Mouse (Mus musculus) testis, adult 2 months (tissue): ENCODE data around the gene Irx3. TPM values are rescaled to one million over a fixed set of nuclear protein-coding genes. Genes with fewer than 3 reads are reported as not detected.

Experiments used
- H3K27ac ChIP-seq: fragments of 200-500 bp; 2 replicates; pipeline ENCODE4 v1.5.1; 2012; ENCODE audit warnings: low read depth, low read length; ENCODE audit not compliant: control insufficient read depth, insufficient read depth
- H3K27me3 ChIP-seq: fragments of 200-500 bp; 2 replicates; pipeline ENCODE4 v1.6.1; 2012; ENCODE audit warnings: mild to moderate bottlenecking, low read length, moderate library complexity; ENCODE audit not compliant: control insufficient read depth, insufficient read depth
- H3K36me3 ChIP-seq: fragments of 200-500 bp; 2 replicates; pipeline ENCODE4 v1.6.1; 2012; ENCODE audit warnings: mild to moderate bottlenecking, low read length; ENCODE audit not compliant: control insufficient read depth, insufficient read depth
- H3K4me1 ChIP-seq: fragments of 200-500 bp; 2 replicates; pipeline ENCODE4 v1.6.1; 2012; ENCODE audit warnings: low read length; ENCODE audit not compliant: control insufficient read depth, insufficient read depth
- H3K4me3 ChIP-seq: fragments of 200-500 bp; 2 replicates; pipeline ENCODE4 v1.5.1; 2012; ENCODE audit warnings: low read depth, mild to moderate bottlenecking, low read length, moderate library complexity, mixed read lengths; ENCODE audit not compliant: control insufficient read depth
- CTCF ChIP-seq: fragments of 200-500 bp; IDR thresholded peaks from 2 replicates; pipeline ENCODE4 v1.5.1; 2012; ENCODE audit warnings: low read depth, mild to moderate bottlenecking, inconsistent platforms, low read length, moderate library complexity; ENCODE audit not compliant: control insufficient read depth, insufficient read depth, insufficient replicate concordance
- POLR2A ChIP-seq: fragments of 200-500 bp; IDR thresholded peaks from 2 replicates; pipeline ENCODE4 v1.6.1; 2012; ENCODE audit warnings: low read depth, mild to moderate bottlenecking, inconsistent platforms, low read length, moderate library complexity; ENCODE audit not compliant: control insufficient read depth
- polyA plus RNA-seq: library from polyadenylated mRNA; depleted of rRNA; stranded (reverse); fragments of >200 nt; gene quantifications from 2 replicates; pipeline ENCODE4 v1.2.3, GENCODE M21; 2012

The Irx3 gene
- polyA plus RNA-seq, 1 experiment, result 0.10 TPM

DNA sequence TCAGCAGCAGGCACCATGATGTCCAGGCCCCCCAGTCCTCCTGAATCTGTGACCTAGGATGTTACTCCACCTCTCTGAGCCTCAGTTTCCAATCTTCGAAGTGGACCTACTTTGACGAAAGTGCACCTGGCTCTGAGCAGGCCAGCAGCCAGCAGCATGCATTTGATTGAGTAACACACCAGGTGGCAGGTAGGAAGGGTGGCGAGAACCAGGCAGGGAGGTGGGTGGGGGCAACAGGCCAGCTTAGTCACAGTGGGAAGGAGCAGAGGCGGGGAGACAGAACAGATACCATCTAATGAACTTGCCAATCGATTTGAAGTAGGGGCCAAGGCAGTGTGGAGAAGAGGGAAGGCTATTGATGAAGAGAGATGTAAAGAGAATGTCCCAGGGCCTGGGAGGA is 18.9 kb downstream of the Irx3 start:
- H3K27ac ChIP-seq, result no peak overlapping the region
- no peaks in the 10 kb centered on the region for H3K27me3 ChIP-seq

DNA sequence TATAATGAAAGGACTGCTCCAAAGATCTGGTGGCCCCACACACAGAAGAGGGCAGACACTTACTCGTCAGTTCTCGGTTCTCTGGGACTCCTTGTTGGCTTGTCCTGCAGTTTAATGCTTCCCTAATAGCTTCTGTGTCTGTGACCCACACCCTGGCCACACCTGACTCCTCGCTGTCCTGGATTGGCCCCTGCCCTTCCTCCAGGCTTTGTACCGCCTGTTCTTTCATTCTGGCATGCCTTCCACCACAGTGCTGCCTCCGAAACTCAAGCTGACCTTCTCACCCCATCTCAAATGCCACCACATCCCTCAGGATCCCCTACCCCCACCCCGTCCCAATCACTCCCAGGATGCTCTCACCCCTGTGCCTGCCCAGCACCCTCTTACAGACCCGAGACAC is 19.7 kb downstream of the Irx3 start:
- no peaks in the 10 kb centered on the region for H3K27me3 ChIP-seq
- TF ChIP-seq POLR2A, result no peak
- no peak for TF ChIP-seq CTCF
- H3K36me3 ChIP-seq, result no peaks in the 10 kb centered on the region
- no peaks in the 10 kb centered on the region for H3K4me1 ChIP-seq
- no peak overlapping the region for H3K27ac ChIP-seq
- H3K4me3 ChIP-seq, result no peak overlapping the region

More for the DNA sequence above, 18.9 kb downstream of the Irx3 start:
- H3K4me1 ChIP-seq, result no peaks in the 10 kb centered on the region
- no peaks in the 10 kb centered on the region for H3K36me3 ChIP-seq
- TF ChIP-seq CTCF (no peak), POLR2A (no peak)
- H3K4me3 ChIP-seq, result no peak overlapping the region

DNA sequence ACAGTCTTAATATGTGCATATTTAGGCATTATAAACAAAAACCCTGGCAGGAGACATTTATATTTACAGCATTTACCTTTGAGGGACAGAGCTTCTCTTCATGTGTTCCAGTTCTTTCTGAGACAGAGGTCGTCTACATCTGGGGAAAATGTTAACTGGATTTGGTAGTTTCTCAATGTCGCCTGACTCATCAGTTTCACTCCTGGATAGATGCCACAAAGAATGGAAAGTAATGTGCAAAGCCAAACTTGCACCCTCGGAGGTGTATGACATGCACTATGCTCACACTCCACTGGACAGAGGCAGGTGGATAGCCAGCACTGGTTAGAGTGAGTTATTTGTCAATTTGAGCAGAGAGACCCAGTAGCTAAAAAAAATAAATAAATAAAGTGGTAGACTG is 21.2 kb downstream of the Irx3 start:
- Histone ChIP-seq H3K4me1 (no peaks in the 10 kb centered on the region), H3K27ac (no peak overlapping the region), H3K27me3 (no peaks in the 10 kb centered on the region), H3K36me3 (no peaks in the 10 kb centered on the region), H3K4me3 (no peak overlapping the region)
- TF ChIP-seq POLR2A (no peak), CTCF (no peak)

DNA sequence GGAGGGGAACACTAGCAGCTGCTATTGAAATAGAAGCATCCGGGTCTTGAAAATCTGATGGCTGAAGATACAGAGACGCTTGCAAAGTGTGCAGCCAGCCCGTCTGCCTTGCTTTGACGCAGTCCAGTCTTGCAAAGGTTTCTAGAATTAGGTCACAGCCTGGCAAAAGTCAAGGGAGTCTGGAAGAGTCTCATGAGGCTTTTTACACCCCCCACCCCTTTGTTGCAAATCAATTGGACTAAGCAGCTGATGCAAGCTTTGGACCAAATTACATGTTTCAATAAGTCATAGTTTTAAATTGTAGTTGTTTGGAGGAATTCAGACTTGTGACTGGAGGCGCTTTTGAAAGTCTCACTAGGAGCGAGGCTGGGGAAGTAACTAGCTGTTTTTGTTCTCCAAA is 33.0 kb downstream of the Irx3 start:
- no peak overlapping the region for H3K27ac ChIP-seq
- TF ChIP-seq CTCF (no peak), POLR2A (no peak)
- no peaks in the 10 kb centered on the region for H3K36me3 ChIP-seq
- no peaks in the 10 kb centered on the region for H3K4me1 ChIP-seq
- H3K27me3 ChIP-seq, result no peaks in the 10 kb centered on the region
- no peak overlapping the region for H3K4me3 ChIP-seq

DNA sequence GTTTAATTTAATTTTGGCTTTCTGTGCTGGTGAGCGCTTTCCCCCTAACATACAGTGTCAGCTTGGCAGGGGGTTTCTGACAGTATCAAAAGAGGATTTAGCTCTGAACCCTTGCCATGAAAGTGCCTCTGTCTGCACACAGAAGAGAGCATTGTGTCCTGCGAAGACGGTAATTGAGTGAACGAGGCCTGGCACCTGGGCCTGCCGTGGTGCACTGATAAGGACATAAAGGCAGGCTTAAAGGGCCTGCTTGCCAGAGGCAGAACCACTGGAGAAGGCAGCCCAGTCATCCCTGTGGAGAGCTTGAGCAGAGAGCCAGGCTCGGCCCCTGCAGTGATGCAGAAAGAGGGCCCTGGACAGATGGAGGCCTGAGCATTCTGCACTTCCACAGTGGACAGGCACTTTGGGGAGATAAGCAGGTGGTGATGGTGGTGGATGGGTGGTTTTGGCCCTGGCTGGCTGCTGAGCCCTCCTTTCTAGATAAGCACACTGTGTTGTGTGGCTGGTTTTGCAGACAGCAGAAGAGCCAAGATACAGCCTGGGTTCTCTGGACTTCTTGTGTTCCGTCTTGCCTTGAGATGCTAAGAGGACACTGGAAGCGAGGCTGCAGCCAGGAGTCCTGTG is 36.3 kb downstream of the Irx3 start:
- H3K27me3 ChIP-seq, result no peaks in the 10 kb centered on the region
- TF ChIP-seq POLR2A (no peak), CTCF (no peak)
- H3K4me3 ChIP-seq, result no peak overlapping the region
- no peaks in the 10 kb centered on the region for H3K36me3 ChIP-seq
- H3K27ac ChIP-seq, result no peak overlapping the region
- no peaks in the 10 kb centered on the region for H3K4me1 ChIP-seq

DNA sequence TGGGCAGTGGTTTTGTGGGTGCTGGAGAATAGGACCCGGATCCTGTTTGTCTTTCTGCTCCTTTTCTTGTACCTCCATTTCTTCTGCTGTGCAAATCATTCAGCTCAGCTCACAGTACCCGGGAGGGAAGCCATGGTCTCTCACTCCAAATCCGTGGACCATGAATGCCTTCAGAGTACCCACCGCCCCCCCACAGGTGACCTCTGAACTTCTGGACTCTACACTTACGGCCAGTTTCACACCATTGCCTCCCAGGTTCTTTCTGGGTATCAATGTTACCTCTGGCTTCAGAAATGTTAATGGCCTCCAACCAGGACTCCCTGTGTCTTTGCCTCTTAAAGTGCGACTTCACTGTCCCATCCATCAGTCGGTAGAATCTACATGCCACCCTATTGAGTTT is 46.3 kb downstream of the Irx3 start:
- TF ChIP-seq CTCF (no peak), POLR2A (no peak)
- Histone ChIP-seq H3K4me3 (no peak overlapping the region), H3K4me1 (no peaks in the 10 kb centered on the region), H3K27me3 (no peaks in the 10 kb centered on the region), H3K27ac (no peak overlapping the region), H3K36me3 (no peaks in the 10 kb centered on the region)

DNA sequence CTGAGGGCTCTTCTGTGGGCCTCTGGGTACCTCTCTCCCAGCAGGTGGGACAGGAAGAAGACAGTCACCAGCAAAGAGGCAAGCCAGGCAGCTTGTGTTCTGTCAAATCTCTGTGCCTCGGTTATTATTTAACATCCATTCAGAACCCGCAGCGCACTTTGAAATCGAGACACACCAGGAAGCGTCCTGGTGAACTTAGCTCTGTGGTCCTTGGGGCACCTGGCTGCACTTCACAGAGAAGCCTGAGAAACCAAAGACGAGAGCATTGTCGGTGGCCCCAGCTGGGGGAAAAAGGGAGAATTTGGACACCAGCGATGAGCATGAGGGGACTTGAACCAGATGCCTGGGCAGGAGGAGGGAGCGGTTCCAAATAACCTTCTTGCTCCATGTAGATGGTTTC is 46.8 kb downstream of the Irx3 start:
- Histone ChIP-seq H3K27me3 (no peaks in the 10 kb centered on the region), H3K27ac (no peak overlapping the region)
- no peak for TF ChIP-seq POLR2A
- no peak for TF ChIP-seq CTCF

DNA sequence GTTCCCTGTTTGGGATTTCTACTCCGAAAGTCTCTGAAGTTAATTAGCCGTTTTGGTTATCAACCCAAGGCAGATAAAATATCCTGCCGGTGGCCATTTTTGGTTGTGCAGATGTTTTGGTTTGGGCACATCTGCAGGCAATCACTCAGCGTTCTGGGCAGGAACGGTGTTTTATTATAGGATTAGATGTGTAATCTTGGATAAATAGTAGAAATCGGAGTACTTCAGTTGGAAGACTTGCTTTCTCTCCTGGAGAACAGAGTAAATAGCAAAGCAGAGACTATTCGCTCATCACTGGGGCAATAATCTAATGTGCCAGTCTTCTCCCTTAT is 51.1 kb downstream of the Irx3 start:
- no peak overlapping the region for H3K4me3 ChIP-seq
- no peak overlapping the region for H3K27ac ChIP-seq
- no peaks in the 10 kb centered on the region for H3K27me3 ChIP-seq
- H3K36me3 ChIP-seq, result no peaks in the 10 kb centered on the region
- no peaks in the 10 kb centered on the region for H3K4me1 ChIP-seq
- TF ChIP-seq CTCF, result no peak

More for the DNA sequence above, 46.8 kb downstream of the Irx3 start:
- Histone ChIP-seq H3K36me3 (no peaks in the 10 kb centered on the region), H3K4me3 (no peak overlapping the region), H3K4me1 (no peaks in the 10 kb centered on the region)
